Mouse (Mus musculus): ENCODE results near the gene Kcnh4. TPM values are rescaled to one million over a fixed set of nuclear protein-coding genes. Genes with fewer than 3 reads are reported as not detected.

Kcnh4 gene
- polyA plus RNA-seq, 1 experiment from 2014 or later, result 0.50 TPM

- H3K4me1 ChIP-seq (ENCODE audit: control insufficient read depth, insufficient read depth, low read length), result no peaks in the 10 kb centered on the region
- no peak overlapping the region; the same call in 1 of the 2 replicates for H3K9ac ChIP-seq (replicated peaks; ENCODE audit: low read length)
- no peaks in the 10 kb centered on the region for H3K9me3 ChIP-seq (replicated peaks; ENCODE audit: control insufficient read depth, low read length)
- H3K36me3 ChIP-seq (replicated peaks; ENCODE audit: control insufficient read depth, insufficient read depth, low read depth, low read length), result no peaks in the 10 kb centered on the region
- H3K4me2 ChIP-seq (ENCODE audit: low read depth, low read length), result peak overlapping the region; percentile 76; the same call in 1 of the 2 replicates
- DNase-seq (ENCODE audit: low spot score), result no peak
- 85% methylated on average over 4 of the region's 4 CpGs for WGBS
- peak overlapping the region; percentile 89 for H3K4me3 ChIP-seq (ENCODE audit: low read depth, low read length)
- H3K27ac ChIP-seq (replicated peaks; ENCODE audit: low read depth, low read length), result no peak overlapping the region
- H3K27me3 ChIP-seq (ENCODE audit: control insufficient read depth, insufficient read depth, low read length), result no peaks in the 10 kb centered on the region
- no peak for ATAC-seq (replicated peaks; ENCODE audit: insufficient number of reproducible peaks, low FRiP score, low TSS enrichment, low read depth)
Observed at GRCm38 (mm10) chr11:100736746-100737080, 23.0 kb downstream of the Kcnh4 start.

GRCm38 (mm10) chr11:100735954-100736745 lies 23.6 kb downstream of the Kcnh4 start:
- no peaks in the 10 kb centered on the region for H3K9me3 ChIP-seq (replicated peaks; ENCODE audit: control insufficient read depth, low read length)
- H3K27ac ChIP-seq (replicated peaks; ENCODE audit: low read depth, low read length), result no peak overlapping the region
- no peaks in the 10 kb centered on the region for H3K36me3 ChIP-seq (replicated peaks; ENCODE audit: control insufficient read depth, insufficient read depth, low read depth, low read length)
- DNase-seq (ENCODE audit: low spot score), result no peak
- no peaks in the 10 kb centered on the region for H3K4me1 ChIP-seq (ENCODE audit: control insufficient read depth, insufficient read depth, low read length)
- 74% methylated on average over 14 of the region's 14 CpGs for WGBS
- no peak overlapping the region for H3K4me2 ChIP-seq (ENCODE audit: low read depth, low read length)
- H3K27me3 ChIP-seq (ENCODE audit: control insufficient read depth, insufficient read depth, low read length), result no peaks in the 10 kb centered on the region
- no peak overlapping the region for H3K9ac ChIP-seq (replicated peaks; ENCODE audit: low read length)
- ATAC-seq (replicated peaks; ENCODE audit: insufficient number of reproducible peaks, low FRiP score, low TSS enrichment, low read depth), result no peak
- H3K4me3 ChIP-seq (ENCODE audit: low read depth, low read length), result no peak overlapping the region

GRCm38 (mm10) chr11:100735134-100735865 lies 24.4 kb downstream of the Kcnh4 start:
- Histone ChIP-seq H3K4me3 (ENCODE audit: low read depth, low read length) (no peak overlapping the region), H3K9me3 (replicated peaks; ENCODE audit: control insufficient read depth, low read length) (no peaks in the 10 kb centered on the region), H3K4me2 (ENCODE audit: low read depth, low read length) (no peak overlapping the region), H3K27ac (replicated peaks; ENCODE audit: low read depth, low read length) (no peak overlapping the region), H3K27me3 (ENCODE audit: control insufficient read depth, insufficient read depth, low read length) (no peaks in the 10 kb centered on the region), H3K36me3 (replicated peaks; ENCODE audit: control insufficient read depth, insufficient read depth, low read depth, low read length) (no peaks in the 10 kb centered on the region), H3K4me1 (ENCODE audit: control insufficient read depth, insufficient read depth, low read length) (no peaks in the 10 kb centered on the region), H3K9ac (replicated peaks; ENCODE audit: low read length) (no peak overlapping the region)
- DNase-seq (ENCODE audit: low spot score), result no peak
- no peak for ATAC-seq (replicated peaks; ENCODE audit: insufficient number of reproducible peaks, low FRiP score, low TSS enrichment, low read depth)
- WGBS, result 88% methylated on average over 9 of the region's 9 CpGs

- ATAC-seq (replicated peaks; ENCODE audit: insufficient number of reproducible peaks, low FRiP score, low TSS enrichment, low read depth) (no peak), DNase-seq (ENCODE audit: low spot score) (no peak)
- Histone ChIP-seq H3K27ac (replicated peaks; ENCODE audit: low read depth, low read length) (no peak overlapping the region), H3K4me1 (ENCODE audit: control insufficient read depth, insufficient read depth, low read length) (no peaks in the 10 kb centered on the region), H3K4me2 (ENCODE audit: low read depth, low read length) (no peak overlapping the region), H3K4me3 (ENCODE audit: low read depth, low read length) (no peak overlapping the region), H3K9ac (replicated peaks; ENCODE audit: low read length) (no peak overlapping the region), H3K36me3 (replicated peaks; ENCODE audit: control insufficient read depth, insufficient read depth, low read depth, low read length) (no peaks in the 10 kb centered on the region), H3K9me3 (replicated peaks; ENCODE audit: control insufficient read depth, low read length) (no peaks in the 10 kb centered on the region), H3K27me3 (ENCODE audit: control insufficient read depth, insufficient read depth, low read length) (no peaks in the 10 kb centered on the region)
- WGBS, result 88% methylated on average over 6 of the region's 6 CpGs
Observed at GRCm38 (mm10) chr11:100730477-100731205, 29.1 kb downstream of the Kcnh4 start.

- Histone ChIP-seq H3K36me3 (replicated peaks; ENCODE audit: control insufficient read depth, insufficient read depth, low read depth, low read length) (no peaks in the 10 kb centered on the region), H3K9ac (replicated peaks; ENCODE audit: low read length) (no peak overlapping the region), H3K4me2 (ENCODE audit: low read depth, low read length) (no peak overlapping the region), H3K27ac (replicated peaks; ENCODE audit: low read depth, low read length) (no peak overlapping the region), H3K4me3 (ENCODE audit: low read depth, low read length) (no peak overlapping the region), H3K27me3 (ENCODE audit: control insufficient read depth, insufficient read depth, low read length) (no peaks in the 10 kb centered on the region), H3K4me1 (ENCODE audit: control insufficient read depth, insufficient read depth, low read length) (no peaks in the 10 kb centered on the region), H3K9me3 (replicated peaks; ENCODE audit: control insufficient read depth, low read length) (no peaks in the 10 kb centered on the region)
- ATAC-seq (replicated peaks; ENCODE audit: insufficient number of reproducible peaks, low FRiP score, low TSS enrichment, low read depth) (no peak), DNase-seq (ENCODE audit: low spot score) (no peak)
- 94% methylated on average over 4 of the region's 4 CpGs for WGBS
Observed at GRCm38 (mm10) chr11:100729976-100730375, 29.8 kb downstream of the Kcnh4 start.

GRCm38 (mm10) chr11:100728601-100729000 lies 31.1 kb downstream of the Kcnh4 start:
- DNase-seq (ENCODE audit: low spot score) (no peak), ATAC-seq (replicated peaks; ENCODE audit: insufficient number of reproducible peaks, low FRiP score, low TSS enrichment, low read depth) (no peak)
- H3K9ac ChIP-seq (replicated peaks; ENCODE audit: low read length), result no peak overlapping the region
- no peaks in the 10 kb centered on the region for H3K36me3 ChIP-seq (replicated peaks; ENCODE audit: control insufficient read depth, insufficient read depth, low read depth, low read length)
- H3K4me2 ChIP-seq (ENCODE audit: low read depth, low read length), result no peak overlapping the region
- no peak overlapping the region for H3K4me3 ChIP-seq (ENCODE audit: low read depth, low read length)
- no peak overlapping the region for H3K27ac ChIP-seq (replicated peaks; ENCODE audit: low read depth, low read length)
- H3K9me3 ChIP-seq (replicated peaks; ENCODE audit: control insufficient read depth, low read length), result no peaks in the 10 kb centered on the region
- no peaks in the 10 kb centered on the region for H3K4me1 ChIP-seq (ENCODE audit: control insufficient read depth, insufficient read depth, low read length)
- H3K27me3 ChIP-seq (ENCODE audit: control insufficient read depth, insufficient read depth, low read length), result no peaks in the 10 kb centered on the region
- WGBS, result 87% methylated on average over 6 of the region's 6 CpGs

GRCm38 (mm10) chr11:100727201-100727600 lies 32.5 kb downstream of the Kcnh4 start:
- Histone ChIP-seq H3K4me2 (ENCODE audit: low read depth, low read length) (no peak overlapping the region), H3K36me3 (replicated peaks; ENCODE audit: control insufficient read depth, insufficient read depth, low read depth, low read length) (no peaks in the 10 kb centered on the region), H3K27me3 (ENCODE audit: control insufficient read depth, insufficient read depth, low read length) (no peaks in the 10 kb centered on the region), H3K27ac (replicated peaks; ENCODE audit: low read depth, low read length) (no peak overlapping the region), H3K4me1 (ENCODE audit: control insufficient read depth, insufficient read depth, low read length) (no peaks in the 10 kb centered on the region), H3K9ac (replicated peaks; ENCODE audit: low read length) (no peak overlapping the region), H3K9me3 (replicated peaks; ENCODE audit: control insufficient read depth, low read length) (no peaks in the 10 kb centered on the region), H3K4me3 (ENCODE audit: low read depth, low read length) (no peak overlapping the region)
- ATAC-seq (replicated peaks; ENCODE audit: insufficient number of reproducible peaks, low FRiP score, low TSS enrichment, low read depth) (no peak), DNase-seq (ENCODE audit: low spot score) (no peak)
- 89% methylated on average over 3 of the region's 3 CpGs for WGBS

Data from embryonic facial prominence, embryonic 11.5 days (tissue).